Mouse (Mus musculus) cerebral cortex, adult 2 months (tissue): Measurements from ENCODE around the gene Mical1.

Experiments
- WGBS: fragments of 180-500 bp; shearing (Covaris S2); methylation state at CpG from one replicate; pipeline ENCODE4 v1.1.7; 2018; 5-methylcytosine and 5-hydroxymethylcytosine counted together

The Mical1 gene

DNA sequence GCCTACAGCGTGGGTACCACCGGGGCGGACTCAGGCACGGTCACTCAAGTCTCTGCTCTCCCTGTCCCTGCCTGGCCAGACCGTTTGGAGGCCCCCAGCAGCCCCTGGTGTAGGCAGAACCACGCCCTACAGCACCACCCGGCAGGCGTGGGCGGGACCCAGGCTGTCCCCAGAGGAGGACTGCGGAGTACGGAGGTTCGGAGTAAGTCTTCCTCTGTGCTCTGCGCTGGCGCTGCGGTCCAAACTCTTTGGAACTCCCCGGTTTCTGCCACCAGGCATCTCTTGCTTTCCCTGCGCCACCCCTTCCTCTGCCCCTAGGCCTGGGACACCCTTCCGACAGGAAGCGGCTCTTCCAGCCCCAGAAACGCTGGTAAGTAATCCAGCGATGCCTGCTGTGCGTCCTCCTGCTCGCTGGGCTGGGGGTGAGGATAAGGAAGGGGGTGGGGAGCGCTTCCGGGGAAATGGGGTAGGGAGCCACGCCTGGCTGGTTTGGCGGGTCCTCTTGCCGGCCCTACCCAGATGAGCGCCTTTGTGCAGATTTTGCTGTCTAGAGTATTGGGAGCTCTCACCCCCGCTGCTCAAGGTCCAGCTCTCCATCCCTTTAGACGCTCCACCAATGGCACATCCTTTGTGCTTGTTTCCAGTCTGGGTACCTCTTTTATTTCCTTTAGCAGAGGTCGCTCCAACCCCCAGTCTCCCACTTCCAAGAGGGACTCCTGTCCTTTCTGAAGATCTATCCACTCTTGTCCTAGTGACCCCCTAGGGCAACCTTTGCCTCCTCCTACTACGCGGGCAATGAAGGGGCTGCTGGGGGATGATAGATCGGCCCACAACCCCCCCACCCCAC is at the start of gene Mical1:
Gene Mical1, plus strand, starts transcription at position 144 of the 847 bp plus-strand sequence.
- WGBS: 2% methylated on average over 35 of the region's 35 CpGs

DNA sequence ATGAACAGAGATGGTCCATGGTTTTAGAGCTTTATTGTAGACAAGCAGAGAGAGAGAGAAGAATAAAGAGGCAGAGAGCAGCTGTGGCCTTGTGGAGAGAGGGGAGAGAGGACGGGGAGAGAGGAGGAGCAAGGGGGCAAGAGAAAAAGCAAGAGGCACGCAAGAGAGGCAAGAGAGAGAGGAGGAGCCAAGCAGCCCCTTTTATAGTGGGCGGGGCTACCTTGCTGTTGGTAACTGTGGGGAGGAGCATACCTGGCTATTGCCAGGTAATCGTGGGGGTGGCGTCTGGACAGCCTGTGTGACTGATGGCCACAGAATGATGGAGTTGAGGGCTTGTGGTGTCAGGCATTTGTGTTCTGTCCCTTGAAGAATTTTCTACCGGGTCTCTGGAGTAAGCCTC is 49.7 kb upstream of the Mical1 start:
- WGBS: 73% methylated on average over 6 of the region's 6 CpGs

DNA sequence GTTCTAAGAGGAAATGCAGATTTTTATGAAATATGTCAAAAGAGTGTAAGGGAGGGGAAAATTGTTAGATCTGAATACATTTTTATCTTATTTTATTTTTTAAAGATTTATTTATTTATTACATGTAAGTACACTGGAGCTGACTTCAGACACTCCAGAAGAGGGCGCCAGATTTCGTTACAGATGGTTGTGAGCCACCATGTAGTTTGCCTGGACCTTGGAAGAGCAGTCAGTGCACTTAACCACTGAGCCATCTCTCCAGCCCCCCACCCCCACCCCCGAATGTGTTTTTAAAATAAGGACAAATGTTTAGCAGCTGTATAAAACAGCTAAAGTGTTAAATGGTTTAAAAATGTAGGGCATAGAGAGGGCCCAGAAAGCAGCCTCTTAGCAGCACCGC is 41.5 kb upstream of the Mical1 start:
- WGBS: 28% methylated on average over 4 of the region's 4 CpGs

DNA sequence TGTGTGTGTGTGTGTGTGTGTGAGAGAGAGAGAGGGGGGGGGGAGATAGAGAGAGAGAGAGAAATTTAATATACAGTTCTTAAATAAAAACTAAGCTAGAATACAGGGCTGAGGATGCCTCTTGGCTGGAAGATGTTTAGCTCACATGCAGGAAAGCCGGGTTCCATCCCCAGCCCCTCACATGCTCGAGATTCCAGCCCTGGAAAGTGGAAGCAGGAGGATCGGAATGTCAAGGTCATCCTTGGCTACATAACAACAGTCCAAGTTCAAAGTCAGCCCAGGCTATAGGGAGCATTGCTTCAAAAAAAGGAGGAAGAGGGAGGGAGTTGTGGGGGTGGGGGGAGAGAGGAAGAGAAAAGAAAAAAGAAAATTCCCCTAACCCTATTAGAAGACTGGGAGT is 41.0 kb upstream of the Mical1 start:
- 57% methylated on average over 3 of the region's 3 CpGs for WGBS

DNA sequence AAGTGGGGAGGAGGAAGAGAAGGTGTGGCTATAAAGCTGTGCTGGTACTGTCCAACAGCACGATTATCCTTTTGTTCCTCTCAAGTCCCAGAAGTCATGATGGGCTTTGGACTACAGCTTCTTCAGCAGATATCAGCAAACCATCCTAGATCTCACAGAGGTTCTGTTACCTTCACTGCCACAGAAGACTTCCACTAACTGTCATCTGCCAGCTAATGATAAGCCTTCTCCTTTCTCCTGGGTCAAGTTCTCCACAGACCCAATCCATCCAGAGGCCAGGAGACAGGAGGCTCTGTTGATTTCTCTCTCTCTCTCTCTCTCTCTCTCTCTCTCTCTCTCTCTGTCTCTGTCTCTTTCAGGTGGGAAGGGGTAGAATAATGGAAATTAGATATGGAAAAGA is 27.9 kb upstream of the Mical1 start:
- whole genome bisulfite sequencing: 74% methylated on average over 1 of the region's 1 CpGs

DNA sequence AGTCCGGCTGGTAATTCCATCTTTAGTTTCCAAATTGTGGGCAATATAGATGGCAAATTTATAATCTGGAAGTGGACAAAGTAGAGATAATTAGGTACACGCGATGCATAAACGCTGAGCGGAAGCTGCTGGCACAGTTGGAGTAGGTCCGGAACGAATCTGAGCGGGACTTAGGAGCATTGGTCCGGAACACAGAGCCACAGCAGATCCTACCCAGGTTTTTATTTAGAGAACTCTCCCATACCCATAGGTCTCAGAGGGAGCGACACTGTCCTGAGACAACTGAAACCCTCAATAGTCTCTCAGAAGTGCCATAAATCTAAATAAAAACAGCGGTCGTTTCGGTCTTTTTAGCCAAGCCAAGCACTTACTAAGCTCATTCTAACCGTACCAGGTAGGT is 26.4 kb upstream of the Mical1 start:
- WGBS: 8% methylated on average over 14 of the region's 14 CpGs

DNA sequence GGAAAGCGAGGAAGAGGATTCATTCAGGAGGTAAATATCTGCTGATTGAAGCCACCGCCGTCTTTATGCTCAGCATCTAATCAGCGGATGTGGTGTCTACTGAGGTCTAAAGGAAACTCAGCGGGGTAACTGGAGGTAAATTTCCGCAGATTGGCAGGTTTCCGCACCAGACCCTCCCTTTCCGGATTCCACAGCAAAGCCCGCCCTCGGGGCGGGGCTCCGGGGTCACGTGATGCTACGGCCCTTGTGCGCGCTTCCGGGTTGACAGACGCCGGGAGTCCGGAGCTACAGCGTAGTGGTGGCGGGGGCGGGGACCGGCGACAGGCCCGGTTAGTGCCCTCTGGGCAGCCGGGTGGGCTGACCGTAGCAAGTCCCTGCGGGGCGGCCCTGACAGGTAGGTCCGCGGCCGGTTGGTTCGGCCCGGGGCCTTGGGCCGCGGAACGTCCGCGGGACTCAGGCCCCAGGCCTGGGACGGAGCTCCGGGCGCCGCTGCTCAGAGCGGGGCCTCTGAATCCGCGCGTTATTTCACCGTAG is 25.9 kb upstream of the Mical1 start, which contains the start of gene Zbtb24:
Gene Zbtb24, plus strand, starts transcription at position 247 of the 534 bp plus-strand sequence.
- 2% methylated on average over 49 of the region's 49 CpGs for WGBS

DNA sequence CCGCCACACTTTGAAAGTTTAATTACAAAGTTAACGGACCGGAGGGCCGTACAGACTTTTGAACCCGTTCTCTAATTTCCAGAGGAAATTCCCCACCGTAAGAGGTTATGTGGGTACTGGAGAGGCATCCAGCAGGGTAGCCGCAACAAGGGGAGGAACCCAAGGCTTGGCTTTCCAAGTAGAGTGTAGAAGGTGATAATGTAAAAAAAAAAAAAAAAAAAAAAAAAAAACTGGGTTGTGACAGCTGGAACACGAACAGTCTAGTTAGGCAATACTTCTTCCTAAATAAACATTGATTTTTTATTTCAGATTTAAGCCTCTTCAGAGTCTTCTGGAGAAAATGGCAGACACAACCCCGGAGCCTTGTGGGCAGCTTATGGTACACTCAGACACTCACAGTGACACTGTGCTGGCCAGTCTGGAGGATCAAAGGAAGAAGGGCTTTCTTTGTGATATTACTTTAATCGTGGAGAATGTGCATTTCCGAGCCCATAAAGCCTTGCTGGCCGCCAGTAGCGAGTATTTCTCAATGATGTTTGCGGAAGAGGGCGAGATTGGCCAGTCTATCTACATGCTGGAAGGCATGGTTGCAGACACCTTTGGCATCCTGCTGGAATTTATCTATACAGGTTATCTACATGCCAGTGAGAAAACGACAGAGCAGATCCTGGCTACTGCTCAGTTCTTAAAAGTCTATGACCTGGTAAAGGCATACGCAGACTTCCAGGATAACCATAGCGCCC is 25.2 kb upstream of the Mical1 start:
- WGBS: 51% methylated on average over 18 of the region's 18 CpGs

DNA sequence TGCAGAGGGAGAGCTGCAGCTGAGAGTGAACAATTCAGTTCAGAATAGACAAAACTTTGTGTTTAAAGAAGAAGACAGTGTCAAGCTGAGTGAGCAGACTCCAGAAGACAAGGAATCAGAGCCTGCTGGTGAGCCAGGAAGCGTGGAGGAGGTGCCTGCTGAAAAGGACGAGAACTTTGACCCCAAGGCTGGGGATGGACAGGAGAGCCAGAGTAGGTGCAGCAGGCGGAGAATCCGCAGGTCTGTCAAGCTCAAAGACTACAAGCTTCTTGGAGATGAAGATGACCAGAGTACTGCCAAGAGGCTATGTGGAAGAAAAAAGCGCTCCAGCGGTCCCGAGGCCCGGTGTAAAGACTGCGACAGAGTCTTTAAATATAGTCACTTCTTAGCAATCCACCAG is 24.5 kb upstream of the Mical1 start:
- WGBS: 96% methylated on average over 9 of the region's 9 CpGs

DNA sequence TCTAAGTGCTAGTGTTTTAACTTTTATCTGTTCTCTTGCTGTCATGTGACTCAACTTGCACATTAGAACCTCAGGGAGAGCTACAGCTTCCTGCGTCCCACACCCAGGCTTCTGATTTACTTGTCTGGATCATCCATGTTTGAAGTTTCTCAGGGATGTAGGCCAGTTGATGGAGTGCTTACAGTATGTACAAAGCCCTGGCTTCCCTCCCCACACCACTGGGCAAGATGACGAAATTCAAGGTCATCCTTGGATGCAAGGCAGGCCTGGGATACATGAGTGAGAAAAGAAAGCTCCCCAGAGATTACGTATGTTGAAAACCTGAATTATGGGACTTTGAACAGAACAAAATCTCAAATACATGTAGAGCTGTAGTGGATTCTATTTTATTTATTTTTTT is 23.3 kb upstream of the Mical1 start:
- WGBS: 94% methylated on average over 3 of the region's 3 CpGs

DNA sequence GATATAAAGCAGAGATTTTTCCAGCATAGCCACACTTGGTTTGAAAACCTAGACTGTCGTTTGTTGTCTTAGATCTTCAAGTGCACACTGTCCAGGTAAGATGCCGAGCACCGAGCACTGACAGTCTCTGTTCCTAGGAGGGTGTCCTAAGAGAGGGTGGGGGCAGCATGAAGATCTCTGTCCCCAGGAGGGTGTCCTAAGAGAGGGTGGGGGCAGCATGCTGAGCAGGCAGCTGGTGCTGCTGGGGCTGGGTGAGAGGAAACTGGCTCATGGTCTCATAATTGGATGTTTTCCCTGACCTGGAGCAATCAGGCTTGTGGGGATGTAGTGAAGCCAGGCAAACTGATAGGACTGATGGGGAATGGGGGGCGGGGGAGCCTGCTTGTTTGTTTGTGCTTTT is 16.1 kb upstream of the Mical1 start:
- 86% methylated on average over 4 of the region's 4 CpGs for WGBS

DNA sequence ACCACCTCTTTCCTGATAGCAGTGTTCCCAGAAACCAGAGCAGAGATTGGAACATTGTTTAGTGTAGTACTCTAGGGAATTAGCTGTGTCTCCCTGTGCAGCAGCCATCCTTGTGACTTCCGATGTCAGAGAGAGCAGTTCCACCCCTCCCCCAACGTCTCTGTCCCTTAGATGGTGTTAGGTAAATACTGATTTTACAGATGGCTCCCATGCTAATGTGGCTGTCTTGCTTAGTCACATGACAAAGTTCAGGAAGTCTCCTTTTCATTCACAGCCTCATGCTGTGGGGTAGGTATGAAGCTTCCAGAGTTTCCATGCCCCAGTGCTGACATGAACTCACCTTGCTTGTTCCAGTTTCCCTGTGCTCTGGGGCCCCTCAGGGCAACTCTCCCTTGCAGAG is 15.6 kb upstream of the Mical1 start:
- WGBS: 41% methylated on average over 2 of the region's 2 CpGs

DNA sequence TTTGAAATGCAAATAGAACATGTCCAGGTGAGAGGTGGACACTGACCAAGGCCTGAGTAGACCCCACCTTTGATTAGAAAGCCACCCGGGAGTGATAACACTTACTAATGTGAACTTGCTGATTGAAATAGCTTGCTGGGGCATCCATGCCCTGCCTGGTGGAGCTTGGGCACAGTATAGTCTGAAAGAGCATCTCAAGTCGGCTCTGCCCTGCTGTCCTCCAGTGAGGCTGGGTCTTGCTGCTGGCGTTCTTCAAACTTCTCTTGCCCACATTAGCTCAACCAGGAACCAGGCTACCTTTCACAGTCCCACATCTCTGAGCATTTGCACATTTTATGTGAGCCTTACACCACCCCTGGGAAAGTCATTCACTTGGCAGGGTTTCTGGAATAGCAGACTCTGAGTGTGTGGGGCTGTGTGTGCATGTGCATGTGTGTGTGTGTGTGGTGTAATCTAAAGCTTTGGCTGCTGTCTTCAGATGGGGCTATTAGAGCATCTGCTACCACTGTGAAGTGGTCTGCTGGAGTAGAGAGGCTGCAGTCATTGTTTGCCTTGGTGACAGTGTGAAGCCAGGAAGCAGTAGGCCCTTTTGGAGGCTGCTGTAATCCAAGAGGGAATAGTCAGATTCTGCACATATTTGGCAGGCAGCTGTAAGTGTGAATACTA is 14.9 kb upstream of the Mical1 start:
- 64% methylated on average over 3 of the region's 3 CpGs for WGBS

DNA sequence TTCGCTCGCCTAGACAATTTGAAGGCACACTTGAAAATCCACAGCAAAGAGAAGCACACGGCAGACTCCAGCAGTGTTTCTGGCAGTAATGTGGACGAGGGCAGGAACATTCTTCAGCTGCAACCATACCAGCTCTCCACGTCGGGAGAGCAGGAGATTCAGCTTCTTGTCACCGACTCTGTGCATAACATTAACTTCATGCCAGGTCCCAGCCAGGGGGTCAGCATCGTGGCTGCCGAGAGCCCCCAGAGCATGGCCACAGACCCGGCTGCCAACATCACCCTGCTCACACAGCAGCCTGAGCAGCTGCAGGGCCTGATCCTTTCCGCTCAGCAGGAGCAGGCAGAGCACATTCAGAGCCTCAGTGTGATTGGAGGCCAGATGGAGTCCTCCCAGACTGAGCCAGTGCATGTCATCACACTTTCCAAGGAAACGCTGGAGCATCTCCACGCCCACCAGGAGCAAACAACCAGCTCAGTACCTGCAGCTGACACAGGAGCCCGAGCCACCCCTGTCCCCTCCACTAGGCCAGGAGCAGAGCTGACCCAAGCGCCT is 11.6 kb upstream of the Mical1 start:
- 59% methylated on average over 15 of the region's 15 CpGs for WGBS

DNA sequence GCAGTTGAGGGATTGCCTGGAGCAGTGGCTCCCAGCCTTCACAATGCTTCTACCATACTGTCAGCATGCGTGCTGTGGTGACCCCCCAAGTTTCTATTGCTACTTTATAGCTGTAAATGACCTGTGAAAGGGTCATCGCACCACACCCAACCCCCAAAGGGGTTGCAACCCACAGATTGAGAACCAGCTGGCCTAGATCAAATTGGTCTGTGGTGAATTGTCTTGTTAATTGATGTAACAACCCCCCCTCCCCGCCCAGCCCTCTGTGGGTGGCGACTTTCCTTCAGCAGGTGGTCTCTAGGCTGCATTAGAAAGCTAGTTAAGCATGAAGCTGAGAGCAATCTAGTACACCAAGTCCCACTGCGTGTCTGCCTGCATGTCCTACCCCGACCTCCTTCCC is 8.8 kb upstream of the Mical1 start:
- WGBS: 76% methylated on average over 6 of the region's 6 CpGs

DNA sequence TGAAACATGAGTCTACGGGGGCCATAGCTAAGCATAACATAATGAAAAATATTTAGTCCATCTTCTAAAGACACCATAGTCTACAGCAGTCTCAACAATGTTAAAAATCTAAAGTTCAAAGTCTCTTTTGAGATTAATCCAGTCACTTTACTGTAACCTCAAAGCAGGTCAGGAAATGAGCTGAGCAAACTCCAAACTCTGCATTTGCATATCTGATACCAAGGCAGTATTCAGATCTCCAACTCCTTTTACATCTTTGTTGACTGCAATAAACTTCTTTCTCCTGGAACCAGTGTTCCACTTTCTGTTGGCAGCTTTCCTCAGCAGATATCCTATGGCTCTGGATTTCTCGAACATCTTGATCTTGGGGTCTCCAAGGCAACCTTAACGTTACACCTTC is 5.4 kb upstream of the Mical1 start:
- WGBS: 77% methylated on average over 3 of the region's 3 CpGs

DNA sequence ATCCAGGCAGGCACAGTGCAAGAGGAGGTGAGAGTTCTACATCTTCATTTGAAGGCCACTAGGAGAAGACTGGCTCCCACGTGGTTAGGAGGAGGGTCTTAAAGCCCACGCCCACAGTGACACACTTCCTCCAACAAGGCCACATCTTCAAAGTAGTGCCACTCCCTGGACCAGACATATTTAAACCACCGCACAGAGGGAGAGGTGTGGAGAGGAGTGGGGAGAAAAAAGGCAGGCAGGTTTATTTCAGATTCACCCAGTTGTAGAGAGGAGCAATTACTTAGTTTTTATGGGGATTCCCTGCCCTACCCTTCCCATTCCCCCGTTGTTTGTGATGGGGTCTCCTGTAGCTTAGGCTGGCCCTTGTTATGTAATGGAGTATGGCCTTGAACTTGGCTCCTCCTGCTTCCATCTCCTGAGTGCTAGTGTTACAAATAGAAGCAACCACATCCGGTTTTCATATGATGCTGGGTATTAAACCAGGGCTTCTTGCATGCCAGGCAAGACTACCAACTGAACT is 3.1 kb upstream of the Mical1 start:
- 79% methylated on average over 5 of the region's 5 CpGs for WGBS

DNA sequence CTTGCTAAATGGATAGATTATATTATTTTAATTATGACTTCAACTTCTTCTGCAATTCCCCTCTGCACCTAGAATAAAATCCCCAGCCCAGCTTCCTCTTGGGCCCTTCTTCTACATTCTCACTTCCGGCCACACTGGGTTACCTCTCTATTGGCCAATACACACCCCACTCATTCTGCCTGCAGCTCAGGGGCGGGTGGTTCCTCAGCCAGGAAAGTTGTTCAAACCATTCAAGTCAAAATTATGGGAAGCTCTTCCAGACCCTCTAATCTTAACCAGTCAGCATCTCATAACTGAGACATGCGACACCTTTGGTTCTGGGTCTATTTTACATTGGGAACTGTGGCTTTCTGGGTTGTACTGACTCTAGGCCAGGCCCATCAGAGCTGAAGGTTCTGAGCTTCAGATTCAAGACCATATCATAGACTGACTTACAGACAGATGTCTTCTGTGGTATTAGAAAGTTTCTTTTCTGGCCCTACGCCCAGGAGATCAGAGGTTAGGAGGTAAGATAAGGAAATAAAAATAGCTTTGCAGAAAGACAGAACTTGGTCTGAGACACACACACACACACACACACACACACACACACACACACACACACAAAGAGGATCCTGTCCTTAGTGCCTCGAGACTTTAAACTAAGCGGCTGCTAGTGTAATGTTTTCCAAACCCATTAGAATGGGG is 2.2 kb upstream of the Mical1 start:
- 83% methylated on average over 6 of the region's 6 CpGs for WGBS

DNA sequence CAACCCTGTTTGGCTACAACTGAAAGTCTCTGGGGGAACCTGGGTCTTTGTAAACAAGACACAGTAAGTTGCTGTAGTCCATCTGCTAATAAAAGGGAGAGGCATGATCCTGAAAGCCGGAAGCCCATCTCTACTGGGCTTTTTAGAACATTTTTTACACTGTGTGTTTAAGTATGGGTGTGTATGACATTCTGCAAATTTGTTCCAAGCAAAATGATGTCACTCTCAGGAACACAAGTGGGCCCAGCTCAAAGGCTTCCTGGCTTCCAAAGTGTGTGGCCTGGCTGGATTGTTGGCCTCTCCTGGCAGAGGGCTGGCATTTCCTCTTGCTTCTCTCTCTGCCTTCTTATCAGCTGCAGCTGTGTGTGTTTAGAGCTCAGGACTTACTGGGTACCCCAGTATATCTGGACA is 1.1 kb upstream of the Mical1 start:
- 75% methylated on average over 1 of the region's 1 CpGs for WGBS

DNA sequence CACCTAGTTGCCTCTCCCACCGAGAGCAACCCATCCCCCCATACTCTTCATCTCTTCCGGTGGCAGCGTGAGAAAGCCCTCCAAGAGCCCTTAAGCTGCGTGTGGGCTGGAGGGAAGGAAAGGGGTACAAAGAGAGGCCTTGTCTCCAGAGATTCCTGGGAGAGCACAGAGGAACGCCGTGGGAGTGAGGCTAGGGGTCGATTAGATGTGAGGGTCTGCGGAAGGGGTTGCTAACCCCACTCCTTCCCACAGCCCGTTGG is 834 bp downstream of the Mical1 start:
- 8% methylated on average over 9 of the region's 9 CpGs for WGBS
